Mouse (Mus musculus) thymus, adult 2 months (tissue): Measurements from ENCODE around the gene Ddrgk1.

Experiments
- CTCF ChIP-seq: fragments of 200-500 bp; IDR thresholded peaks from 2 replicates; pipeline ENCODE4 v1.5.1; 2012; ENCODE audit warnings: mild to moderate bottlenecking, control low read depth, low read length, moderate library complexity, borderline replicate concordance; ENCODE audit not compliant: control insufficient read depth, poor library complexity, insufficient read depth; ENCODE audit errors: extremely low read depth
- POLR2A ChIP-seq: fragments of 200-500 bp; IDR thresholded peaks from 2 replicates; pipeline ENCODE4 v1.6.1; 2012; ENCODE audit warnings: mild to moderate bottlenecking, low read length, control low read depth, moderate library complexity; ENCODE audit not compliant: control insufficient read depth, poor library complexity, insufficient read depth; ENCODE audit errors: extremely low read depth

GRCm38 (mm10) chr2:130677211-130677610, 12.8 kb upstream of the Ddrgk1 start:
- no peak for TF ChIP-seq CTCF
- no peak for TF ChIP-seq POLR2A
